Mouse (Mus musculus) cerebellum, postnatal 10 days (tissue): ENCODE measurements at regions not wholly inside any gene's neighbourhood (a gene's known extent, or its start where the extent isn't known, plus 50 kb on each side); places are given as distances from the start of the nearest gene placed in this dataset.

Source experiments
- DNase-seq, 2 experiments: peaks; one replicate each; pipeline ENCODE4 v3.0.0; 2021; ENCODE audit warnings: mixed read lengths in 2 of 2

- DNase-seq, result no peak
Measured at GRCm38 (mm10) chr8:64337356-64337755, 131.3 kb upstream of the Tll1 start.

- DNase-seq, result no peak
Measured at GRCm38 (mm10) chr8:64336546-64336945, 130.5 kb upstream of the Tll1 start.

- DNase-seq, result peak; percentile 8 to 21
Measured at GRCm38 (mm10) chr8:64335495-64335894, 129.4 kb upstream of the Tll1 start.

- no peak for DNase-seq
Measured at GRCm38 (mm10) chr8:64323985-64324384, 117.9 kb upstream of the Tll1 start.

GRCm38 (mm10) chr8:64320343-64320742, 114.3 kb upstream of the Tll1 start:
- no peak for DNase-seq

GRCm38 (mm10) chr8:64319220-64319820, 113.2 kb upstream of the Tll1 start:
- DNase-seq, result peak; percentile 21 to 29

GRCm38 (mm10) chr8:64318524-64319219, 112.6 kb upstream of the Tll1 start:
- DNase-seq, result peak; percentile 19 to 40

GRCm38 (mm10) chr8:64317815-64318214, 111.7 kb upstream of the Tll1 start:
- peak; percentile 56 to 63 for DNase-seq

- DNase-seq, result peak; percentile 6 to 13
Measured at GRCm38 (mm10) chr8:64307995-64308394, 101.9 kb upstream of the Tll1 start.

GRCm38 (mm10) chr8:64282806-64283205, 76.7 kb upstream of the Tll1 start:
- DNase-seq, result peak; percentile 45 to 66

- peak; percentile 35 to 54 for DNase-seq
Measured at GRCm38 (mm10) chr8:64281598-64281997, 75.5 kb upstream of the Tll1 start.

GRCm38 (mm10) chr8:64280391-64280790, 74.3 kb upstream of the Tll1 start:
- DNase-seq, result no peak

GRCm38 (mm10) chr8:64276058-64276457, 70.0 kb upstream of the Tll1 start:
- no peak for DNase-seq

GRCm38 (mm10) chr8:64265304-64265945, 59.4 kb upstream of the Tll1 start:
- peak; percentile 12 to 40 for DNase-seq
